9 mouse cellular contexts compared by ENCODE assay signal in genomic region chr15:77068439-77068861, GRCm38 (mm10). TPM values are rescaled to one million over a fixed set of nuclear protein-coding genes. Genes with fewer than 3 reads are reported as not detected.
A peak's percentile ranks its signal among the peaks of the same experiment; 100 is the strongest.
DNase-seq lines count a peak whose midpoint lies in the region; ATAC-seq and TF ChIP-seq lines count a peak whose summit lies in the region.
"Had no signal": no experiment of that assay in that cellular context is flagged by ENCODE, and none has a peak within 500 bp of the region (broad histone marks: within the 10 kb centered on the region; RNA-seq: fewer than 3 reads in every experiment).

No protein-coding gene starts in this region.

- no peak overlapping the region for H3K4me3 ChIP-seq in left cerebral cortex, adult 2 months
- no peak overlapping the region for H3K4me3 ChIP-seq in hindbrain, embryonic 15.5 days
- no peak overlapping the region for H3K4me3 ChIP-seq in forebrain, embryonic 10.5 days

- ATAC-seq in hindbrain, embryonic 15.5 days (ENCODE audit: low FRiP score, low read depth), result no peak

- H3K9me3 ChIP-seq in hindbrain, embryonic 15.5 days, result no peaks in the 10 kb centered on the region
- H3K9me3 ChIP-seq in forebrain, embryonic 10.5 days, result no peaks in the 10 kb centered on the region

- H3K4me1 ChIP-seq in hindbrain, embryonic 15.5 days (replicated peaks), result peaks cover 9% of the 10 kb centered on the region
- peaks cover 11% of the 10 kb centered on the region for H3K4me1 ChIP-seq in forebrain, embryonic 10.5 days

- H3K9ac ChIP-seq in hindbrain, embryonic 15.5 days, result no peak overlapping the region

- peak overlapping the region; percentile 94 for H3K27ac ChIP-seq in left cerebral cortex, adult 2 months
- H3K27ac ChIP-seq in hindbrain, embryonic 15.5 days (replicated peaks), result peak overlapping the region; percentile 48
- no peak overlapping the region for H3K27ac ChIP-seq in forebrain, embryonic 10.5 days

- WGBS in hindbrain, embryonic 15.5 days, result 54% methylated on average over 3 of the region's 3 CpGs
- 74% methylated on average over 3 of the region's 3 CpGs for whole genome bisulfite sequencing in forebrain, embryonic 10.5 days

- intact Hi-C loops in left cerebral cortex, adult 2 months (cut with DNase I), result loop anchor here (2.0 kb wide), 1 partner anchor 298 kb away; no protein-coding TSS in a partner anchor
- intact Hi-C loops in left cerebral cortex, postnatal 10 days (cut with DNase I), result no loop called here
- intact Hi-C loops in left cerebral cortex, postnatal 36 days (cut with DNase I), result loop anchor here (5.0 kb wide), 1 partner anchor 41 kb away; no protein-coding TSS in a partner anchor

- DNase-seq in cerebellum, adult 9-10 months, result peak; percentile 23
- no peak for DNase-seq in cerebellum, adult 8-10 months
- no peak for DNase-seq in left cerebral cortex, adult 2 months (ENCODE audit: extremely low spot score in 1 of 2, low spot score in 2 of 2)
- no peak for DNase-seq in left cerebral cortex, postnatal 10 days (ENCODE audit: extremely low spot score in 1 of 2, low spot score in 2 of 2)
- peak; percentile 81 for DNase-seq in adipocyte (ENCODE audit: low spot score)
- DNase-seq in forebrain, embryonic 10.5 days (ENCODE audit: extremely low spot score, low spot score), result no peak
- DNase-seq in left cerebral cortex, postnatal 36 days (ENCODE audit: low spot score in 2 of 2), result no peak

- no peak overlapping the region for H3K4me2 ChIP-seq in hindbrain, embryonic 15.5 days

- H3K36me3 ChIP-seq in hindbrain, embryonic 15.5 days, result no peaks in the 10 kb centered on the region
- no peaks in the 10 kb centered on the region for H3K36me3 ChIP-seq in forebrain, embryonic 10.5 days (replicated peaks)

- no peaks in the 10 kb centered on the region for H3K27me3 ChIP-seq in hindbrain, embryonic 15.5 days
- H3K27me3 ChIP-seq in forebrain, embryonic 10.5 days (ENCODE audit: poor library complexity, severe bottlenecking), result no peaks in the 10 kb centered on the region

- TF ChIP-seq CTCF in left cerebral cortex, adult 2 months (IDR thresholded peaks at IDR 0.05), result peak; percentile 10

RNA-seq across cellular contexts. Expression of gene Mb, which starts 18.0 kb away (rescaled TPM):
- under 1 TPM in 1 of 2 experiments, not detected in 1; 0.33 TPM for total RNA-seq in left cerebral cortex, adult 2 months (2021)
- total RNA-seq in left cerebral cortex, postnatal 10 days (2021), result not detected
- 0.37 and 0.48 TPM in 2 replicates for polyA plus RNA-seq in hindbrain, embryonic 15.5 days (2015; fragmentation: Nextera tagmentation; extraction: Ambion mirVana)
- polyA plus RNA-seq in forebrain, embryonic 10.5 days (2016; fragmentation: Nextera tagmentation; extraction: Ambion mirVana), result 0.20 and 0.27 TPM in 2 replicates
- total RNA-seq in left cerebral cortex, postnatal 36 days (2021), result not detected
- polyA plus RNA-seq: liver, adult 2 months had no signal

RNA-seq across cellular contexts. Expression of gene Apol6, which starts 23.9 kb away (rescaled TPM):
- total RNA-seq in left cerebral cortex, adult 2 months (2021), result under 1 TPM in 1 of 2 experiments, not detected in 1; 0.19 TPM
- under 1 TPM in 1 of 2 experiments, not detected in 1; 0.32 TPM for total RNA-seq in left cerebral cortex, postnatal 10 days (2021)
- not detected in 2 replicates for polyA plus RNA-seq in hindbrain, embryonic 15.5 days (2015; fragmentation: Nextera tagmentation; extraction: Ambion mirVana)
- 0.10 TPM in 1 of 2 replicates, not detected in the other for polyA plus RNA-seq in forebrain, embryonic 10.5 days (2016; fragmentation: Nextera tagmentation; extraction: Ambion mirVana)
- total RNA-seq in left cerebral cortex, postnatal 36 days (2021), result under 1 TPM; 0.27 to 0.49 TPM
- polyA plus RNA-seq: liver, adult 2 months had no signal

Comparison
In these comparisons a context has a peak if more than half of its experiments do, and no peak if none do; other contexts are left out.
1. DNase-seq: peak in cerebellum, adult 9-10 months (single experiment) and adipocyte (single experiment); none in cerebellum, adult 8-10 months (single experiment), left cerebral cortex, adult 2 months (0 of 2), left cerebral cortex, postnatal 10 days (0 of 2), forebrain, embryonic 10.5 days (single experiment) and left cerebral cortex, postnatal 36 days (0 of 2).